Mouse (Mus musculus) erythroid progenitor cell, adult 5-6 weeks (primary cell): ENCODE measurements around the gene Tctn3. TPM values are rescaled to one million over a fixed set of nuclear protein-coding genes. Genes with fewer than 3 reads are reported as not detected.
"Not testable (repeated sequence)": the region's sequence is repeated elsewhere in the genome, so short reads cannot be mapped to it uniquely, and the experiment has no call there.

Experiments used
- ATAC-seq: replicated peaks from 2 replicates; pipeline ENCODE4 v1.8.0; 2016; ENCODE audit warnings: moderate number of reproducible peaks, mild to moderate bottlenecking, moderate TSS enrichment, inconsistent platforms; ENCODE audit not compliant: poor library complexity, low FRiP score, severe bottlenecking
- total RNA-seq, 2 experiments: library from RNA; stranded (forward) in 1 of 2; stranded (reverse) in 1 of 2; fragments of 150-400 nt in 1 of 2; fragments of 186-747, 209-891 nt in 1 of 2; gene quantifications; 2 replicates each; pipeline versions ENCODE4 v1.2.3 to v1.2.4; 2015 to 2017; ENCODE audit warnings: low replicate concordance in 2 of 2

The Tctn3 gene
- total RNA-seq, 2 experiments from 2014 or later, result 0.45 to 5.4 TPM

- ATAC-seq, result no peak
Observed at GRCm38 (mm10) chr19:40630096-40630495, 18.1 kb upstream of the Tctn3 start.

- no peak for ATAC-seq
Observed at GRCm38 (mm10) chr19:40628950-40629349, 16.9 kb upstream of the Tctn3 start.

GRCm38 (mm10) chr19:40625935-40626334 lies 13.9 kb upstream of the Tctn3 start:
- no peak for ATAC-seq

- not testable (repeated sequence) for ATAC-seq
Observed at GRCm38 (mm10) chr19:40621616-40622015, 9.6 kb upstream of the Tctn3 start.

- ATAC-seq, result no peak
Observed at GRCm38 (mm10) chr19:40616021-40616420, 4.0 kb upstream of the Tctn3 start.

- no peak for ATAC-seq
Observed at GRCm38 (mm10) chr19:40614811-40615210, 2.8 kb upstream of the Tctn3 start.

- no peak for ATAC-seq
Observed at GRCm38 (mm10) chr19:40607676-40608075, 4.4 kb downstream of the Tctn3 start.

- ATAC-seq, result no peak
Observed at GRCm38 (mm10) chr19:40605189-40605588, 6.8 kb downstream of the Tctn3 start.

GRCm38 (mm10) chr19:40601870-40602269 lies 10.2 kb downstream of the Tctn3 start:
- ATAC-seq, result no peak

GRCm38 (mm10) chr19:40600846-40601245 lies 11.2 kb downstream of the Tctn3 start:
- ATAC-seq, result not testable (repeated sequence)

- no peak for ATAC-seq
Observed at GRCm38 (mm10) chr19:40595831-40596230, 16.2 kb downstream of the Tctn3 start.

GRCm38 (mm10) chr19:40595231-40595630 lies 16.8 kb downstream of the Tctn3 start:
- no peak for ATAC-seq

- ATAC-seq, result no peak
Observed at GRCm38 (mm10) chr19:40589530-40589880, 22.5 kb downstream of the Tctn3 start.

GRCm38 (mm10) chr19:40588847-40589529 lies 23.0 kb downstream of the Tctn3 start:
- peak; percentile 67 for ATAC-seq

GRCm38 (mm10) chr19:40588293-40588654 lies 23.8 kb downstream of the Tctn3 start, which contains the start of gene Aldh18a1:
Gene Aldh18a1 (minus strand): TSS chr19:40588463.
- ATAC-seq, result peak; percentile 86

- peak; percentile 24 for ATAC-seq
Observed at GRCm38 (mm10) chr19:40587491-40588292, 24.3 kb downstream of the Tctn3 start.

GRCm38 (mm10) chr19:40586908-40587307 lies 25.1 kb downstream of the Tctn3 start:
- no peak for ATAC-seq

- no peak for ATAC-seq
Observed at GRCm38 (mm10) chr19:40581662-40582061, 30.4 kb downstream of the Tctn3 start.

- ATAC-seq, result no peak
Observed at GRCm38 (mm10) chr19:40580902-40581301, 31.1 kb downstream of the Tctn3 start.

GRCm38 (mm10) chr19:40575438-40575837 lies 36.6 kb downstream of the Tctn3 start:
- no peak for ATAC-seq

GRCm38 (mm10) chr19:40570726-40571125 lies 41.3 kb downstream of the Tctn3 start:
- no peak for ATAC-seq
